Comparison of ENCODE assay signal across 20 mouse cellular contexts in genomic region chr3:68002415-68002814, GRCm38 (mm10).
DNase-seq lines count a peak whose midpoint lies in the region; ATAC-seq and TF ChIP-seq lines count a peak whose summit lies in the region.
"Had no signal": no experiment of that assay in that cellular context is flagged by ENCODE, and none has a peak within 500 bp of the region (broad histone marks: within the 10 kb centered on the region; RNA-seq: fewer than 3 reads in every experiment).

No protein-coding gene starts in this region.

- ATAC-seq in forebrain, embryonic 13.5 days = peak; percentile 81
- ATAC-seq in forebrain, embryonic 11.5 days (replicated peaks; ENCODE audit: low FRiP score) = no peak
- 0 out of 2 replicates have a peak, but pooled peaks have one; percentile 50 for ATAC-seq in midbrain, embryonic 13.5 days
- ATAC-seq in midbrain, postnatal 0 days (ENCODE audit: low FRiP score) = no peak
- peak; percentile 86 for ATAC-seq in forebrain, postnatal 0 days
- ATAC-seq: CD4-positive, CD25-positive, alpha-beta regulatory T cell, adult 4 months; Patski had no signal

- DNase-seq in forebrain, embryonic 11.5 days (ENCODE audit: low spot score) = no peak
- DNase-seq in layer of hippocampus, adult 9-11 months = peak; percentile 14
- DNase-seq in layer of hippocampus, postnatal 25 days (ENCODE audit: extremely low spot score in 1 of 2, low spot score in 1 of 2) = no peak
- DNase-seq in midbrain, postnatal 0 days (ENCODE audit: low spot score) = no peak
- peak; percentile 20 for DNase-seq in forebrain, postnatal 0 days
- DNase-seq: adrenal gland, adult 8-10 months; cerebellum, adult 9-11 months; gastrocnemius, postnatal 14 days; heart, adult 18-20 months; heart, postnatal 4 days; kidney, adult 8-10 months; kidney, postnatal 25 days; liver, embryonic 13.5 days had no signal

- H3K4me2 ChIP-seq in forebrain, embryonic 13.5 days = no peak overlapping the region
- H3K4me2 ChIP-seq in forebrain, embryonic 11.5 days (ENCODE audit: low read depth, low read length, severe bottlenecking) = no peak overlapping the region
- no peak overlapping the region for H3K4me2 ChIP-seq in midbrain, embryonic 13.5 days (replicated peaks)
- no peak overlapping the region for H3K4me2 ChIP-seq in midbrain, postnatal 0 days (ENCODE audit: low read depth, low read length, poor library complexity, severe bottlenecking)
- H3K4me2 ChIP-seq in forebrain, postnatal 0 days (ENCODE audit: low read depth) = no peak overlapping the region
- H3K4me2 ChIP-seq: limb, embryonic 13.5 days; liver, embryonic 13.5 days had no signal

- H3K4me3 ChIP-seq in forebrain, embryonic 13.5 days = no peak overlapping the region
- no peak overlapping the region for H3K4me3 ChIP-seq in forebrain, embryonic 11.5 days (ENCODE audit: low read depth, low read length)
- no peak overlapping the region for H3K4me3 ChIP-seq in midbrain, embryonic 13.5 days (replicated peaks)
- no peak overlapping the region for H3K4me3 ChIP-seq in midbrain, postnatal 0 days (ENCODE audit: low read depth, low read length)
- no peak overlapping the region for H3K4me3 ChIP-seq in forebrain, postnatal 0 days (ENCODE audit: low read depth, low read length)
- H3K4me3 ChIP-seq: limb, embryonic 13.5 days; liver, embryonic 13.5 days; myocyte had no signal

- no peaks in the 10 kb centered on the region for H3K9me3 ChIP-seq in forebrain, embryonic 13.5 days (replicated peaks)
- H3K9me3 ChIP-seq in forebrain, embryonic 11.5 days (ENCODE audit: control insufficient read depth, low read length) = no peaks in the 10 kb centered on the region
- H3K9me3 ChIP-seq in midbrain, embryonic 13.5 days = no peaks in the 10 kb centered on the region
- no peaks in the 10 kb centered on the region for H3K9me3 ChIP-seq in midbrain, postnatal 0 days (ENCODE audit: low read length)
- H3K9me3 ChIP-seq in forebrain, postnatal 0 days (ENCODE audit: low read length) = no peaks in the 10 kb centered on the region
- H3K9me3 ChIP-seq: limb, embryonic 13.5 days; liver, embryonic 13.5 days had no signal

- H3K4me1 ChIP-seq in forebrain, embryonic 13.5 days = no peaks in the 10 kb centered on the region
- H3K4me1 ChIP-seq in forebrain, embryonic 11.5 days (replicated peaks; ENCODE audit: control insufficient read depth, insufficient read depth, low read length) = no peaks in the 10 kb centered on the region
- H3K4me1 ChIP-seq in midbrain, embryonic 13.5 days (replicated peaks) = no peaks in the 10 kb centered on the region
- no peaks in the 10 kb centered on the region for H3K4me1 ChIP-seq in midbrain, postnatal 0 days (ENCODE audit: insufficient read depth, low read length)
- H3K4me1 ChIP-seq in forebrain, postnatal 0 days (ENCODE audit: insufficient read depth) = no peaks in the 10 kb centered on the region
- H3K4me1 ChIP-seq: limb, embryonic 13.5 days; liver, embryonic 13.5 days had no signal

- H3K9ac ChIP-seq in forebrain, embryonic 13.5 days = no peak overlapping the region
- H3K9ac ChIP-seq in forebrain, embryonic 11.5 days (ENCODE audit: low read length) = no peak overlapping the region
- H3K9ac ChIP-seq in midbrain, embryonic 13.5 days (replicated peaks) = no peak overlapping the region
- no peak overlapping the region for H3K9ac ChIP-seq in midbrain, postnatal 0 days (replicated peaks; ENCODE audit: low read length, poor library complexity, severe bottlenecking)
- H3K9ac ChIP-seq in forebrain, postnatal 0 days = no peak overlapping the region
- H3K9ac ChIP-seq: limb, embryonic 13.5 days; liver, embryonic 13.5 days had no signal

- no peaks in the 10 kb centered on the region for H3K27me3 ChIP-seq in forebrain, embryonic 13.5 days
- no peaks in the 10 kb centered on the region for H3K27me3 ChIP-seq in forebrain, embryonic 11.5 days (ENCODE audit: control insufficient read depth, insufficient read depth, low read length)
- H3K27me3 ChIP-seq in midbrain, embryonic 13.5 days = no peaks in the 10 kb centered on the region
- no peaks in the 10 kb centered on the region for H3K27me3 ChIP-seq in midbrain, postnatal 0 days (ENCODE audit: insufficient read depth, low read length)
- H3K27me3 ChIP-seq in forebrain, postnatal 0 days (ENCODE audit: insufficient read depth, low read length) = no peaks in the 10 kb centered on the region
- H3K27me3 ChIP-seq: limb, embryonic 13.5 days; liver, embryonic 13.5 days had no signal

- TF ChIP-seq CTCF in midbrain, postnatal 0 days (IDR thresholded peaks at IDR 0.05) = no peak
- no peak for TF ChIP-seq CTCF in forebrain, postnatal 0 days (IDR thresholded peaks at IDR 0.05; ENCODE audit: low read depth)

- no peaks in the 10 kb centered on the region for H3K36me3 ChIP-seq in forebrain, embryonic 13.5 days (ENCODE audit: poor library complexity, severe bottlenecking)
- H3K36me3 ChIP-seq in forebrain, embryonic 11.5 days (ENCODE audit: control insufficient read depth, insufficient read depth, low read length) = no peaks in the 10 kb centered on the region
- no peaks in the 10 kb centered on the region for H3K36me3 ChIP-seq in midbrain, embryonic 13.5 days
- H3K36me3 ChIP-seq in midbrain, postnatal 0 days (ENCODE audit: insufficient read depth, low read length) = no peaks in the 10 kb centered on the region
- no peaks in the 10 kb centered on the region for H3K36me3 ChIP-seq in forebrain, postnatal 0 days (ENCODE audit: insufficient read depth)
- H3K36me3 ChIP-seq: limb, embryonic 13.5 days; liver, embryonic 13.5 days had no signal

- 66% methylated on average over 4 of the region's 4 CpGs for WGBS in forebrain, embryonic 13.5 days
- 74% methylated on average over 4 of the region's 4 CpGs for WGBS in forebrain, embryonic 11.5 days
- 64% methylated on average over 4 of the region's 4 CpGs for WGBS in midbrain, embryonic 13.5 days
- WGBS in midbrain, postnatal 0 days = 72% methylated on average over 4 of the region's 4 CpGs
- 48% methylated on average over 4 of the region's 4 CpGs for WGBS in forebrain, postnatal 0 days

- H3K27ac ChIP-seq in forebrain, embryonic 13.5 days = no peak overlapping the region
- no peak overlapping the region for H3K27ac ChIP-seq in forebrain, embryonic 11.5 days (ENCODE audit: low read depth, low read length)
- no peak overlapping the region for H3K27ac ChIP-seq in midbrain, embryonic 13.5 days
- H3K27ac ChIP-seq in midbrain, postnatal 0 days (ENCODE audit: low read depth, low read length) = no peak overlapping the region
- H3K27ac ChIP-seq in forebrain, postnatal 0 days (ENCODE audit: low read depth, low read length) = no peak overlapping the region; the same call in 1 of the 2 replicates
- H3K27ac ChIP-seq: limb, embryonic 13.5 days; liver, embryonic 13.5 days; stomach, postnatal 0 days had no signal

Comparison
In these comparisons a context has a peak if more than half of its experiments do, and no peak if none do; other contexts are left out.
1. ATAC-seq: peak in forebrain, embryonic 13.5 days (single experiment), midbrain, embryonic 13.5 days (single experiment) and forebrain, postnatal 0 days (single experiment); none in forebrain, embryonic 11.5 days (single experiment) and midbrain, postnatal 0 days (single experiment).
2. DNase-seq: peak in layer of hippocampus, adult 9-11 months (single experiment) and forebrain, postnatal 0 days (single experiment); none in forebrain, embryonic 11.5 days (single experiment), layer of hippocampus, postnatal 25 days (0 of 2) and midbrain, postnatal 0 days (single experiment).